Mouse (Mus musculus) spleen, postnatal 4 days (tissue): ENCODE results near the gene Pip5kl1.

Experiments
- DNase-seq, 2 experiments: peaks; one replicate each; pipeline ENCODE4 v3.0.0; 2022; ENCODE audit warnings: low spot score in 2 of 2

Gene Pip5kl1

GRCm38 (mm10) chr2:32585149-32585714, 10.6 kb downstream of the Pip5kl1 start:
- no peak for DNase-seq

- peak; percentile 88 to 93 for DNase-seq
These were observed 12.3 kb downstream of the Pip5kl1 start, which contains the start of gene St6galnac4 for GRCm38 (mm10) chr2:32586871-32587351. St6galnac4 (plus strand) TSS chr2:32587095.

- peak; percentile 51 to 71 for DNase-seq
These were observed 13.2 kb downstream of the Pip5kl1 start for GRCm38 (mm10) chr2:32587731-32588321.

- DNase-seq: no peak
These were observed 14.7 kb downstream of the Pip5kl1 start for GRCm38 (mm10) chr2:32589213-32589795.

- DNase-seq: no peak
These were observed 15.6 kb downstream of the Pip5kl1 start for GRCm38 (mm10) chr2:32590224-32590623.

- no peak for DNase-seq
These were observed 16.7 kb downstream of the Pip5kl1 start for GRCm38 (mm10) chr2:32591249-32591648.

- DNase-seq: no peak
These were observed 22.1 kb downstream of the Pip5kl1 start for GRCm38 (mm10) chr2:32596725-32597124.

- DNase-seq: no peak
These were observed 22.7 kb downstream of the Pip5kl1 start for GRCm38 (mm10) chr2:32597248-32597647.

- no peak for DNase-seq
These were observed 23.1 kb downstream of the Pip5kl1 start for GRCm38 (mm10) chr2:32597699-32598098.

GRCm38 (mm10) chr2:32598506-32598905, 23.9 kb downstream of the Pip5kl1 start:
- DNase-seq: no peak

- no peak for DNase-seq
These were observed 24.8 kb downstream of the Pip5kl1 start, which contains the start of gene St6galnac6 for GRCm38 (mm10) chr2:32599409-32599808. St6galnac6 (plus strand) TSS chr2:32599709.

- DNase-seq: peak; percentile 65 to 79
These were observed 26.9 kb downstream of the Pip5kl1 start for GRCm38 (mm10) chr2:32601417-32602065.

- peak; percentile 88 to 98 for DNase-seq
These were observed 28.0 kb downstream of the Pip5kl1 start for GRCm38 (mm10) chr2:32602600-32603054.

- DNase-seq: no peak
These were observed 30.0 kb downstream of the Pip5kl1 start for GRCm38 (mm10) chr2:32604631-32605030.

- DNase-seq: peak; percentile 89 to 92
These were observed 31.9 kb downstream of the Pip5kl1 start for GRCm38 (mm10) chr2:32606161-32607142.

GRCm38 (mm10) chr2:32607262-32607947, 32.8 kb downstream of the Pip5kl1 start:
- peak; percentile 49 to 78 for DNase-seq

GRCm38 (mm10) chr2:32608141-32608777, 33.7 kb downstream of the Pip5kl1 start:
- peak; percentile 67 to 79 for DNase-seq

GRCm38 (mm10) chr2:32608778-32609435, 34.3 kb downstream of the Pip5kl1 start:
- DNase-seq: no peak

- peak in 1 of 2 experiments; percentile 48 for DNase-seq
These were observed 36.1 kb downstream of the Pip5kl1 start for GRCm38 (mm10) chr2:32610610-32611229.
